Mouse (Mus musculus) G1E (cell line): Measurements from ENCODE around the gene Erbb2. TPM values are rescaled to one million over a fixed set of nuclear protein-coding genes. Genes with fewer than 3 reads are reported as not detected.
A peak's percentile ranks its signal among the peaks of the same experiment; 100 is the strongest.

Source experiments
- ATAC-seq: 2 replicates; pipeline ENCODE4 v1.8.0; 2016; ENCODE audit warnings: mild to moderate bottlenecking; ENCODE audit not compliant: insufficient number of reproducible peaks, poor library complexity, low FRiP score, severe bottlenecking; ENCODE audit errors: extremely low read depth
- DNase-seq: peaks from one replicate; pipeline ENCODE4 v3.0.0; 2012; ENCODE audit warnings: low spot score
- H3K27me3 ChIP-seq: 2 replicates; pipeline ENCODE4 v1.6.1; 2012; ENCODE audit warnings: mild to moderate bottlenecking, low read length, inconsistent platforms; ENCODE audit not compliant: insufficient read depth
- H3K36me3 ChIP-seq: replicated peaks from 2 replicates; pipeline ENCODE3; 2012; ENCODE audit warnings: mild to moderate bottlenecking, inconsistent platforms
- H3K4me1 ChIP-seq: 2 replicates; pipeline ENCODE4 v1.6.1; 2012; ENCODE audit warnings: low read depth, low read length, inconsistent platforms, mixed read lengths; ENCODE audit not compliant: insufficient read depth
- H3K4me3 ChIP-seq: 2 replicates; pipeline ENCODE4 v1.5.1; 2012; ENCODE audit warnings: low read depth, mild to moderate bottlenecking, inconsistent platforms, low read length, moderate library complexity, mixed read lengths
- H3K9me3 ChIP-seq: replicated peaks from 2 replicates; pipeline ENCODE4 v1.6.1; 2012; ENCODE audit warnings: inconsistent platforms
- CTCF ChIP-seq: IDR thresholded peaks from 2 replicates; pipeline ENCODE4 v1.5.1; 2012; ENCODE audit warnings: low read depth, low read length, inconsistent platforms, mixed read lengths
- GATA1 ChIP-seq: IDR thresholded peaks from 2 replicates; pipeline ENCODE4 v1.6.1; 2012; ENCODE audit warnings: borderline replicate concordance, low read length, inconsistent platforms, mixed read lengths
- GATA2 ChIP-seq: IDR thresholded peaks from 2 replicates; pipeline ENCODE4 v1.6.1; 2012; ENCODE audit warnings: low read depth, low read length, inconsistent platforms, borderline replicate concordance
- POLR2AphosphoS5 ChIP-seq: IDR thresholded peaks from 2 replicates; pipeline ENCODE4 v1.6.1; 2012; ENCODE audit warnings: low read depth, low read length, inconsistent platforms; ENCODE audit not compliant: insufficient replicate concordance
- TAL1 ChIP-seq: conservative IDR thresholded peaks from 2 replicates; pipeline ENCODE4 v1.6.1; 2012; ENCODE audit warnings: low read depth, low read length, inconsistent platforms, mixed read lengths
- polyA plus RNA-seq: library from polyadenylated mRNA; stranded (reverse); fragments of >175 nt; gene quantifications from 2 replicates; pipeline ENCODE4 v1.2.3, GENCODE M21; 2012
- total RNA-seq, 2 experiments: library from RNA; stranded (forward) in 1 of 2; stranded (reverse) in 1 of 2; fragments of 200-1000 nt in 1 of 2; fragments of >200 nt in 1 of 2; fragmentation: Nextera tagmentation in 1 of 2; gene quantifications; 2 replicates each; pipeline ENCODE4 v1.2.3; 2014 to 2017

Erbb2 gene
- total and polyA plus RNA-seq, 3 experiments = 0.05 TPM; not detected in 2

- no peak for ATAC-seq
- TF ChIP-seq GATA2 (no peak), CTCF (no peak), POLR2AphosphoS5 (no peak), TAL1 (no peak)
- Histone ChIP-seq H3K36me3 (no peaks in the 10 kb centered on the region), H3K9me3 (no peaks in the 10 kb centered on the region), H3K27me3 (peaks cover 83% of the 10 kb centered on the region), H3K4me3 (no peak overlapping the region), H3K4me1 (peaks cover 9% of the 10 kb centered on the region)
- no peak for DNase-seq
Measured at GRCm38 (mm10) chr11:98449419-98449818, 37.1 kb downstream of the Erbb2 start.

DNA sequence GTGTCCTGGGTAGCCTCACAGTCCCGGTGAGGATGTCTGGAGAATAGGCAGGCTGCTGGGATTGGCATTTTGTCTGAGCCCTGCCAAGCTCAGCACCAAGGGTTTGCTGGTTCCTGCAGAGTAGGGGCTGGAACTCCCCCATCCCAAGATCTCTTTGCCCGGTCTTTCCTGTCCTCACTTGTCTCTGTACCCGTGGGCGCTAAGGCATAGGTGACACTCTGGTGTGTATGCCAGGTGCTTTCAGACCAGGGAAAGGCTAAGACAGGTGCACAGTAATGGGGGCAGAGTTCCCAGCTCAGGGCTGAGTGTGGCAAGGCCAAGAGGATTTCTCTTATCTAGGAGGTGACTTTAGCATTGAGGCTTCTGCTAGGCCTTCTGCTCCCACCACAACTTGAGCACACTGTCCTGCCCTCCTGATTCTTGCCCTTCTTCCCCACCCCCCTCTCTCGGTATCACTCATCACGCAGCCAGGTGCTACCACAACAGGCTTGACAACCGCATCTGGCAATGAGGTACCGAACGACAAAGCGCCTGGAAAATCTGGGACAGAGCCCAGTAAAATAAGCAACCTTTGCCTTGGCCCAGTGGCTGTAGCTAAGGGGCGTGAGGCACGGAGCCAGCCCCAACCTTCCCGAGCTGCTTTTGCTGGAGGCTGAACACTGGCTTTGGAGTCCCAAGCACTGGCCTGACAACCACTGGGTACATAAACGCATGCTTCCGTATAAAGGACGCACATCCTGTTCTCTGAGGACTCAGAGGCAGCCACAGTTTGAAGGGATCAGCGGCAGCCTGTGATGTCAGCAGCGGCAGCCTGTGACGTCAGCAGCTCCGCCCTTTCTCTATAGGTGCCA, 37.9 kb downstream of the Erbb2 start:
- Histone ChIP-seq H3K4me1 (peaks cover 9% of the 10 kb centered on the region), H3K4me3 (no peak overlapping the region), H3K27me3 (peaks cover 84% of the 10 kb centered on the region), H3K36me3 (no peaks in the 10 kb centered on the region), H3K9me3 (no peaks in the 10 kb centered on the region)
- ATAC-seq (no peak), DNase-seq (no peak)
- TF ChIP-seq CTCF = no peak

- Histone ChIP-seq H3K4me1 (peaks cover 26% of the 10 kb centered on the region), H3K9me3 (no peaks in the 10 kb centered on the region; the same call in 1 of the 2 replicates), H3K36me3 (no peaks in the 10 kb centered on the region), H3K4me3 (no peak overlapping the region), H3K27me3 (peaks cover 66% of the 10 kb centered on the region)
- no peak for DNase-seq
- no peak for ATAC-seq
- TF ChIP-seq POLR2AphosphoS5 = no peak
- TF ChIP-seq TAL1 = no peak
- no peak for TF ChIP-seq CTCF
- no peak for TF ChIP-seq GATA1
- no peak for TF ChIP-seq GATA2
Measured at GRCm38 (mm10) chr11:98455484-98455883, 43.2 kb downstream of the Erbb2 start.

GRCm38 (mm10) chr11:98456545-98456944, 44.3 kb downstream of the Erbb2 start:
- peaks cover 59% of the 10 kb centered on the region for H3K27me3 ChIP-seq
- ATAC-seq = no peak

GRCm38 (mm10) chr11:98456945-98457344, 44.7 kb downstream of the Erbb2 start:
- H3K36me3 ChIP-seq = no peaks in the 10 kb centered on the region
- TF ChIP-seq GATA1 = no peak
- no peak for TF ChIP-seq CTCF
- TF ChIP-seq TAL1 = no peak
- TF ChIP-seq POLR2AphosphoS5 = no peak
- no peak for TF ChIP-seq GATA2
- H3K27me3 ChIP-seq = peaks cover 56% of the 10 kb centered on the region
- peak overlapping the region; percentile 80 for H3K4me3 ChIP-seq
- peak; percentile 22 for DNase-seq
- no peaks in the 10 kb centered on the region; the same call in 1 of the 2 replicates for H3K9me3 ChIP-seq
- ATAC-seq = no peak
- peaks cover 26% of the 10 kb centered on the region for H3K4me1 ChIP-seq

More at GRCm38 (mm10) chr11:98456545-98456944, 44.3 kb downstream of the Erbb2 start:
- H3K4me1 ChIP-seq = peaks cover 26% of the 10 kb centered on the region
- no peaks in the 10 kb centered on the region; the same call in 1 of the 2 replicates for H3K9me3 ChIP-seq
- H3K36me3 ChIP-seq = no peaks in the 10 kb centered on the region
- DNase-seq = no peak
- no peak for TF ChIP-seq TAL1
- no peak overlapping the region; the same call in 1 of the 2 replicates for H3K4me3 ChIP-seq

DNA sequence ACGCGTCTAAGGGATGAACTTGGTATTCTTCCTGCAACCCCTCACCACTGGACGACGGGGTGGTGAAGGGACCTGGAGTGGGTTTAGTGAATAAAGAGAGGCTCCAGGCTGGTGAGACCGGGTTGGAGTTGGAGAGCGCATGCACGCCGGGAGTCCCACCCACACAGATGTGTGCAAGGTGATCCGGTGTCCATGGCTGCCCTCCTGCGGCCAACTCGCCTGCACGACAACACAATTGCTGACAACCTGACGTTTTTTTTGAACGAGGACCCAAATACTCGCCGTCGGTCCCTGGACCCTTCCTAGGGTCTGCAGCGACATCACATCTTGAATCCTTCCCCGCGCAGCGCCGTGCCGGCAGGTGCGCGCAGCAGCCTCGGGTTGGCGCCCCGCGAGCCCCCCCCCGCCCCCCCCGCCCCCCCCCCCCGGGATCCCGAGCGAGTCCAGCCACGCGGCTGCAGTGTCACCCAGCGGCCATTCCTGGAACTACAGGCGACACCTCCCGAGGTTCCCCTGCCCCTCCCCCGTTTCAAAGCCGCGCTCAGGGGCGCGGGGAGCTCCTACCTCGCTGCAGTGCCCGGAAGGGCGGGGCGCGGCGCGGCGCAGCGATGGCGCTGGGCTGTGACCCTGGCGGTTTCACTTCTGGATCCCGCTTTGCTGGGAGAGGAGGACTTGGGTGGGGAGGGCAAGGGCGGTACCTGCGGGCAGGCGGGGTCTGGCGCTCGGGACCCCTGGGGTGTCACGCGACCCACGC, 45.3 kb downstream of the Erbb2 start:
- Histone ChIP-seq H3K4me3 (peak overlapping the region; percentile 80), H3K27me3 (peaks cover 52% of the 10 kb centered on the region), H3K9me3 (no peaks in the 10 kb centered on the region; the same call in 1 of the 2 replicates), H3K4me1 (peaks cover 26% of the 10 kb centered on the region), H3K36me3 (no peaks in the 10 kb centered on the region)
- TF ChIP-seq CTCF = 0 out of 2 replicates have a peak, but pooled peaks have one; percentile 30
- no peak for TF ChIP-seq POLR2AphosphoS5
- ATAC-seq (peak; percentile 48), DNase-seq (peak; percentile 94)
